Mouse (Mus musculus) c-Kit-positive CD71-positive TER-119-positive erythroid progenitor cells, embryonic 14.5 days (primary cell): ENCODE measurements around the gene Aoc1.
"Not testable (repeated sequence)": the region's sequence is repeated elsewhere in the genome, so short reads cannot be mapped to it uniquely, and the experiment has no call there.

Source experiments
- DNase-seq: peaks from one replicate; pipeline ENCODE4 v3.0.0-alpha.2; 2013; ENCODE audit warnings: low spot score

Gene Aoc1

GRCm38 (mm10) chr6:48861616-48862280 lies 10.9 kb upstream of the Aoc1 start:
- no peak for DNase-seq

GRCm38 (mm10) chr6:48862816-48863215 lies 9.9 kb upstream of the Aoc1 start:
- no peak for DNase-seq

GRCm38 (mm10) chr6:48863488-48863887 lies 9.2 kb upstream of the Aoc1 start:
- no peak for DNase-seq

- DNase-seq = no peak
Observed at GRCm38 (mm10) chr6:48864181-48864580, 8.5 kb upstream of the Aoc1 start.

- DNase-seq = no peak
Observed at GRCm38 (mm10) chr6:48864723-48865122, 8.0 kb upstream of the Aoc1 start.

- no peak for DNase-seq
Observed at GRCm38 (mm10) chr6:48865152-48865745, 7.4 kb upstream of the Aoc1 start.

- not testable (repeated sequence) for DNase-seq
Observed at GRCm38 (mm10) chr6:48866355-48866950, 6.2 kb upstream of the Aoc1 start.

- DNase-seq = no peak
Observed at GRCm38 (mm10) chr6:48867158-48867557, 5.5 kb upstream of the Aoc1 start.

GRCm38 (mm10) chr6:48869774-48870173 lies 2.9 kb upstream of the Aoc1 start:
- DNase-seq = no peak

- DNase-seq = no peak
Observed at GRCm38 (mm10) chr6:48874576-48874975, 1.9 kb downstream of the Aoc1 start.

- DNase-seq = no peak
Observed at GRCm38 (mm10) chr6:48875515-48875914, 2.8 kb downstream of the Aoc1 start.

- DNase-seq = no peak
Observed at GRCm38 (mm10) chr6:48876510-48877135, 3.9 kb downstream of the Aoc1 start.

- DNase-seq = no peak
Observed at GRCm38 (mm10) chr6:48894203-48894602, 21.5 kb downstream of the Aoc1 start.

- DNase-seq = no peak
Observed at GRCm38 (mm10) chr6:48894938-48895818, 22.5 kb downstream of the Aoc1 start.

GRCm38 (mm10) chr6:48895941-48896340 lies 23.2 kb downstream of the Aoc1 start:
- DNase-seq = no peak

GRCm38 (mm10) chr6:48896956-48897355 lies 24.3 kb downstream of the Aoc1 start:
- no peak for DNase-seq

GRCm38 (mm10) chr6:48901316-48901715 lies 28.6 kb downstream of the Aoc1 start:
- DNase-seq = not testable (repeated sequence)

- DNase-seq = no peak
Observed at GRCm38 (mm10) chr6:48902511-48903406, 30.1 kb downstream of the Aoc1 start.

- no peak for DNase-seq
Observed at GRCm38 (mm10) chr6:48903437-48903836, 30.7 kb downstream of the Aoc1 start.

GRCm38 (mm10) chr6:48905606-48906005 lies 32.9 kb downstream of the Aoc1 start:
- DNase-seq = no peak

GRCm38 (mm10) chr6:48906371-48906770 lies 33.7 kb downstream of the Aoc1 start:
- DNase-seq = no peak
